Mouse (Mus musculus) skeletal muscle tissue, adult 2 months (tissue): ENCODE measurements at regions not wholly inside any gene's neighbourhood (a gene's known extent, or its start where the extent isn't known, plus 50 kb on each side); places are given as distances from the start of the nearest gene placed in this dataset.

Experiments used
- DNase-seq: peaks from one replicate; pipeline ENCODE4 v3.0.0-alpha.2; 2012; ENCODE audit warnings: low read depth, low spot score

DNA sequence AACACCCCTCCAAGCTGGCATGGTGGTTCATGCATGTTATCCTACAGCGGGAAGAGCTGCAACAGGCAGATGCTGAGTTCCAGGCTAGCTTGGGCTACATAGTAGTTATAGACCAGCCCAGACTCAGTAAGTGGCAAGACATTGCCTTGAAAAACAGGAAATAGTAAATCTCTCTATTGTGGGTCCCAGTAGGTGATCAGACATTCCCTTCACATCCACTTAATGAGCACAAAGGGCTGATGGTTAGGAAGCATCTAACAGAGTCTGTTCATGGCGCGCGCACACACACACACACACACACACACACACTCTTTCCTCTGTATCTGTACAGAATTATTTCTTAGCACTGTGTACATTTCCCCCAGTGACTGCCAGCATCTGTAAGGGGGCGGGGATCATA, 64.0 kb upstream of the Map1b start:
- no peak for DNase-seq

GRCm38 (mm10) chr13:99579596-99580175, 63.3 kb upstream of the Map1b start:
- DNase-seq = no peak

- no peak for DNase-seq
These were observed 61.3 kb upstream of the Map1b start for GRCm38 (mm10) chr13:99577686-99578085.

GRCm38 (mm10) chr13:99573021-99573420, 56.7 kb upstream of the Map1b start:
- no peak for DNase-seq

DNA sequence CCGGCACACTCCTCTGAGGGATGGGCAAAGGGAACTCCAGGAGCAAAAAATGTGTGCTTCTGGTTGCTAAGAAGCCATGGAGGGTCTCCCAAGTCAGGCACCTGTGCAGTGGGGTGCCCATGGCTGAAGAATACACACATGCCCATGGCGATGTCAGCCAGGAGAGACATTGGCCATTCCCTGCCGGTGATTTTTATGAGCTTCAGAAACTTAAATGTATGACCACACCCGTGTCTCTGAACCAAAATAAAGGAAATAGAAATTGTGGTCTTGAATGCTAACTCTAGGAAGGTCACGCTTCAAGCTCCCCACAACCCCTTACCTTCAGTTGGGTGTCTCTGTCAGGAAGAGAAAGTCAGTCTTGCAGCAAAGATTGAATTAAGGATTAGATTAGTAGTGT, 56.0 kb upstream of the Map1b start:
- no peak for DNase-seq
